Mouse (Mus musculus): Measurements from ENCODE around the gene Sptlc3. TPM values are rescaled to one million over a fixed set of nuclear protein-coding genes. Genes with fewer than 3 reads are reported as not detected.

Gene Sptlc3
- 0.29 and 0.39 TPM in 2 replicates for polyA plus RNA-seq (2015; fragmentation: Nextera tagmentation; extraction: Ambion mirVana)

DNA sequence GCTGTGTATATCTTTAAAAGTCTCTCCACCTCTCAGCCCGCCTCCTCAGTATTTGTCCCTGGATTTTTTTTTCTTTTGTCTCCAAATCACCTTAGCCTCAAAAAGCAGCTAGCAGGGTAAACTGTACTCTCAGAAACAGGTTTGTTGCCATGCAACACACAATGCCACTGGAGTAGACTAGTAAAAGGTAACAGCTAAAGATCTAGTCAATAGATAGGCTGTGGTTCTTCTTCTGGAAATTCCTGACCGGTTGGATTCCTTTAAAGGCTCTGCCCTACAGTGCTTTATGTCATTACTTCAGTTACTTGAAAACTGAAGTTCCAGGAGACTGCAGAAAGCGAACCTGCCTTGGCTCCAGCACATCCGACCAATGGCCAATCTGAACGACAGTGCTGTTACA lies at the start of gene Sptlc3:
Sptlc3 (plus strand) TSS at position 78 of the 400 bp plus-strand sequence.
- 60% methylated on average over 5 of the region's 5 CpGs for WGBS
- no peak within 1 kb of the TSS for H3K4me2 ChIP-seq (ENCODE audit: low read depth, low read length)
- no peaks in the 10 kb centered on the region for H3K36me3 ChIP-seq (ENCODE audit: control insufficient read depth, insufficient read depth)
- H3K27me3 ChIP-seq (ENCODE audit: control insufficient read depth, insufficient read depth, low read length), result no peaks in the 10 kb centered on the region
- ATAC-seq (replicated peaks; ENCODE audit: extremely low read depth, insufficient read depth, low FRiP score), result no peak
- no peak within 1 kb of the TSS for H3K27ac ChIP-seq (ENCODE audit: low read length)
- H3K9me3 ChIP-seq (replicated peaks; ENCODE audit: control insufficient read depth, low read length), result no peaks in the 10 kb centered on the region
- H3K4me3 ChIP-seq (ENCODE audit: low read length), result no peak within 1 kb of the TSS
- H3K9ac ChIP-seq (ENCODE audit: low read length), result no peak within 1 kb of the TSS
- H3K4me1 ChIP-seq (ENCODE audit: control insufficient read depth, insufficient read depth, low read length), result no peaks in the 10 kb centered on the region

DNA sequence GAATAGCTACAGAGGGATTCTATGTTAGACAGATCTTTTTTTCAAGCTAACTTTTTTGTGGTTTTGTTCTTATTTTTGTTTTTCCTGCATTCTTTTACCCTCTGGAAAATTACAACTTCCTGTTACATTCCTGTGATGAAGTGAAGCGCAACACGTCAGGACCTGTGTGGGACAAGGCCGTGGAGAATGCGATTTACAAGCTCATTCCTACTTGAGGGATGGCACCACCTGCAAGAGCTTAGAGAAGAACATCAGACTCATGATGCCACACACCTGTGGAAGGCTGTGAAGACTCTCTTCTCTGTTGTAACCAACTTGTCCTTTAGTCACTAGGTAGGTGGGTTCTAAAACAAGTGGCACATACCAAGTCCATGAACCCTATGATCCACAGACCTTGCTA lies 26.0 kb upstream of the Sptlc3 start:
- Histone ChIP-seq H3K27ac (ENCODE audit: low read length) (no peak overlapping the region), H3K4me2 (ENCODE audit: low read depth, low read length) (no peak overlapping the region), H3K4me3 (ENCODE audit: low read length) (no peak overlapping the region), H3K36me3 (ENCODE audit: control insufficient read depth, insufficient read depth) (no peaks in the 10 kb centered on the region), H3K9ac (ENCODE audit: low read length) (no peak overlapping the region), H3K4me1 (ENCODE audit: control insufficient read depth, insufficient read depth, low read length) (no peaks in the 10 kb centered on the region), H3K9me3 (replicated peaks; ENCODE audit: control insufficient read depth, low read length) (no peaks in the 10 kb centered on the region), H3K27me3 (ENCODE audit: control insufficient read depth, insufficient read depth, low read length) (no peaks in the 10 kb centered on the region)
- no peak for ATAC-seq (replicated peaks; ENCODE audit: extremely low read depth, insufficient read depth, low FRiP score)
- WGBS, result 78% methylated on average over 4 of the region's 4 CpGs

DNA sequence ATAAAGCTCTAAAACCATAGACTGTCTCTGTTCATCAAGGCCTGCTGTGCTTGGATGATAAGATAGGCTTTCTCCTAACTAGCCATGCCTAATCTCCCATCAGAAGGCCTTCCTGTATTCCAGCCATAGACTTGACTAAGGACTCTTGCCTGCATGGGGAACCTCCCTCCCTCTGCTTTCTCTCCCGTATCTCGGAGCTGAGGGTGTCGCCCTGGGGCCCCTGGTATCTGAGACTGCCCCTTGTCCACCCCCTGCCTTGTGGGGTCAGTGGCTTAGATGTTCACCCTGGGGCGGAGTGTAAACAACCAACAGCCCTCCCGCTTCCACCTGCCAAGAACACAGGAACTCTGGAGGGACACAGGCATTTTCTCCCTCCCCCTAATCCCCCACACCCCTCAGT lies 5.0 kb upstream of the Sptlc3 start:
- ATAC-seq (replicated peaks; ENCODE audit: extremely low read depth, insufficient read depth, low FRiP score), result no peak
- H3K36me3 ChIP-seq (ENCODE audit: control insufficient read depth, insufficient read depth), result no peaks in the 10 kb centered on the region
- H3K4me1 ChIP-seq (ENCODE audit: control insufficient read depth, insufficient read depth, low read length), result no peaks in the 10 kb centered on the region
- no peaks in the 10 kb centered on the region for H3K27me3 ChIP-seq (ENCODE audit: control insufficient read depth, insufficient read depth, low read length)
- H3K9ac ChIP-seq (ENCODE audit: low read length), result no peak overlapping the region
- H3K27ac ChIP-seq (ENCODE audit: low read length), result no peak overlapping the region
- no peaks in the 10 kb centered on the region for H3K9me3 ChIP-seq (replicated peaks; ENCODE audit: control insufficient read depth, low read length)
- WGBS, result 34% methylated on average over 5 of the region's 5 CpGs
- no peak overlapping the region for H3K4me2 ChIP-seq (ENCODE audit: low read depth, low read length)
- H3K4me3 ChIP-seq (ENCODE audit: low read length), result no peak overlapping the region

DNA sequence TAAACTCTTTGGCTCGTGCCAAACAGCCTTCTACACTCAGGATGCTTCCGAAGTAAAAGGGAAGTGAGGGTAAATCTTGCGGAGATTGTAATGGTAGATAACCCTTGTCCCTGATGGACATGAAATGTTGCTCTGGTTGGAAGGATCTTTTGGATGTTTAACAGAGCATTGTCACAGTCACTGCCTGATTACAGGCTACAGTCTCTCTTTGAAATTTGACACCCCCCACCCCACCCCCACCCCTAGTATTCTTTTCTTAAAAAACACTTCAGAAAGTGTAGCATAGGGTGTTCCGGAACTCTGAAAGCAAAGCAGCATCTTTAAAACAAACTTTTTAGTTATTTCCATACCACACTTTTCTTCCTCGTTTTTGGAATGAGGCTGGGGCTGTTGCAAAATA lies 916 bp downstream of the Sptlc3 start:
- Histone ChIP-seq H3K36me3 (ENCODE audit: control insufficient read depth, insufficient read depth) (no peaks in the 10 kb centered on the region), H3K9ac (ENCODE audit: low read length) (no peak overlapping the region), H3K9me3 (replicated peaks; ENCODE audit: control insufficient read depth, low read length) (no peaks in the 10 kb centered on the region), H3K27ac (ENCODE audit: low read length) (no peak overlapping the region), H3K4me1 (ENCODE audit: control insufficient read depth, insufficient read depth, low read length) (no peaks in the 10 kb centered on the region), H3K4me3 (ENCODE audit: low read length) (no peak overlapping the region), H3K4me2 (ENCODE audit: low read depth, low read length) (no peak overlapping the region), H3K27me3 (ENCODE audit: control insufficient read depth, insufficient read depth, low read length) (no peaks in the 10 kb centered on the region)
- no peak for ATAC-seq (replicated peaks; ENCODE audit: extremely low read depth, insufficient read depth, low FRiP score)
- WGBS, result 23% methylated on average over 5 of the region's 5 CpGs

DNA sequence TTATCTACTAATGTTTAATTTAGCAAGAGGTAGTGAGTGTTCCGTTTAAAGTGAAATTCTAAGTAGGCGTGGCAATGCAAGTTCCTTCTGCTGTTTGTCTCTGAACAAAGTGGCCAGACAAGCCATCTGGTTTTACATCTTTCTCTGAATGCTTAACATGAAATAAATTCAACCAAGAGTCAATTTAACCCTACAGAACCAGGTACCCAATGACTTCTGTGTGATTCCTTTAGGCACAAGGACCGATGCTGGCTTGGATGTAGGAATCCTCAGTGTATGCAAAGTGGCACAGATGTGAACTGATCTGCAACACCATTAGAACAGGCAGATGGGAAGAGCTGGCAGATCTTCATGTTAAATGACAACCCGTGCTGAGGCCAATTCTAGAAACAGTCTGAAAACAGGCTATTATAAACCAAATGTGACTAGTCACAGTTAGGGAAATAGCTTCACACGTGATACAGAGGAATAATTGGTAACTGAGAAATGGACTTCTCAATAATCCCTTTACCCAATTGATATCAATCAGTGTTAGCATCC lies 68.3 kb downstream of the Sptlc3 start:
- no peaks in the 10 kb centered on the region for H3K36me3 ChIP-seq (ENCODE audit: control insufficient read depth, insufficient read depth)
- WGBS, result 72% methylated on average over 5 of the region's 5 CpGs
- no peak overlapping the region for H3K9ac ChIP-seq (ENCODE audit: low read length)
- ATAC-seq (replicated peaks; ENCODE audit: extremely low read depth, insufficient read depth, low FRiP score), result no peak
- H3K27me3 ChIP-seq (ENCODE audit: control insufficient read depth, insufficient read depth, low read length), result no peaks in the 10 kb centered on the region
- H3K4me2 ChIP-seq (ENCODE audit: low read depth, low read length), result no peak overlapping the region
- no peak overlapping the region for H3K4me3 ChIP-seq (ENCODE audit: low read length)
- H3K9me3 ChIP-seq (replicated peaks; ENCODE audit: control insufficient read depth, low read length), result no peaks in the 10 kb centered on the region
- H3K4me1 ChIP-seq (ENCODE audit: control insufficient read depth, insufficient read depth, low read length), result no peaks in the 10 kb centered on the region
- no peak overlapping the region for H3K27ac ChIP-seq (ENCODE audit: low read length)

DNA sequence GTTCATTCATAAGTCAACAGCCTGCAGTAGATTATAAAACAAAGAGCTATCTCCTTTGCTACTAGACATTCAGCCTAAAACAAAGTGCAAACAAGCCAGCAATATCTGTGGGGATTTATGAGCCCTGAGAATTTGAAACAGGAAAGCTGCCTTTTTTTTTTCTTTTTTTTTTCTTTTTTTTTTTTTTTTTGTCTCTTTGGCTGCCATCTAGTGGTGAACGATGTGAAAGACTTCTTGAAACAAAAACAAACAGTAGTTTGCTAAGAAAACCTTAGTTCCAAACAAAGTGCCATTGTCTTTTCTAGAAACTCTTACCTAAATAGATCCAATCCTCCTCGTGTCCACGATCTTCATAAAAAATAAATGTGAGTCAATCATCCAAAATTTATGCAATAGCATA lies 85.6 kb downstream of the Sptlc3 start:
- no peak overlapping the region for H3K4me3 ChIP-seq (ENCODE audit: low read length)
- 6% methylated on average over 3 of the region's 3 CpGs for WGBS
- H3K9ac ChIP-seq (ENCODE audit: low read length), result no peak overlapping the region
- ATAC-seq (replicated peaks; ENCODE audit: extremely low read depth, insufficient read depth, low FRiP score), result no peak
- H3K36me3 ChIP-seq (ENCODE audit: control insufficient read depth, insufficient read depth), result no peaks in the 10 kb centered on the region
- H3K27me3 ChIP-seq (ENCODE audit: control insufficient read depth, insufficient read depth, low read length), result no peaks in the 10 kb centered on the region
- no peak overlapping the region for H3K27ac ChIP-seq (ENCODE audit: low read length)
- no peaks in the 10 kb centered on the region for H3K9me3 ChIP-seq (replicated peaks; ENCODE audit: control insufficient read depth, low read length)
- no peaks in the 10 kb centered on the region for H3K4me1 ChIP-seq (ENCODE audit: control insufficient read depth, insufficient read depth, low read length)
- H3K4me2 ChIP-seq (ENCODE audit: low read depth, low read length), result no peak overlapping the region

DNA sequence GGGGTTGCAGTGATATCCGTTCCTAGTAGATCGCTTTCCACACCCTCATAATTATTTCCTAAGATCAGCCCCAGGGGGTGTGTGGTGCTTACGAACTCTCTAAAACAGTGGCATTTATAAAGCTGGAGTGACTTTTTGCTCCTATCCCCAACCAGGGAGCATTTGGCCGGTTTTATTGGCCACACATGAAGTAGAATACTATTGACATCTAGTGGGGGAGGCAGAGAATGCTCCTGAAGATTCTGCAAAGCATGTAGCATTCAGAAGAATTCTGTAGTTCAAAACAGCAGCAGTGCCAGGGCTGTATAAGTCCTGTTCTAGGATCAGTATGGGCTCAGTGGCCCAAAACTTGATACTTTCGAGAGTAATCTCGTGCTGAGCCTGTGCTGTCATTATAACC lies 89.1 kb downstream of the Sptlc3 start:
- no peak overlapping the region for H3K27ac ChIP-seq (ENCODE audit: low read length)
- no peaks in the 10 kb centered on the region for H3K36me3 ChIP-seq (ENCODE audit: control insufficient read depth, insufficient read depth)
- H3K9ac ChIP-seq (ENCODE audit: low read length), result no peak overlapping the region
- H3K9me3 ChIP-seq (replicated peaks; ENCODE audit: control insufficient read depth, low read length), result no peaks in the 10 kb centered on the region
- no peaks in the 10 kb centered on the region for H3K27me3 ChIP-seq (ENCODE audit: control insufficient read depth, insufficient read depth, low read length)
- ATAC-seq (replicated peaks; ENCODE audit: extremely low read depth, insufficient read depth, low FRiP score), result no peak
- 41% methylated on average over 6 of the region's 6 CpGs for WGBS
- H3K4me2 ChIP-seq (ENCODE audit: low read depth, low read length), result no peak overlapping the region
- H3K4me3 ChIP-seq (ENCODE audit: low read length), result no peak overlapping the region
- no peaks in the 10 kb centered on the region for H3K4me1 ChIP-seq (ENCODE audit: control insufficient read depth, insufficient read depth, low read length)

DNA sequence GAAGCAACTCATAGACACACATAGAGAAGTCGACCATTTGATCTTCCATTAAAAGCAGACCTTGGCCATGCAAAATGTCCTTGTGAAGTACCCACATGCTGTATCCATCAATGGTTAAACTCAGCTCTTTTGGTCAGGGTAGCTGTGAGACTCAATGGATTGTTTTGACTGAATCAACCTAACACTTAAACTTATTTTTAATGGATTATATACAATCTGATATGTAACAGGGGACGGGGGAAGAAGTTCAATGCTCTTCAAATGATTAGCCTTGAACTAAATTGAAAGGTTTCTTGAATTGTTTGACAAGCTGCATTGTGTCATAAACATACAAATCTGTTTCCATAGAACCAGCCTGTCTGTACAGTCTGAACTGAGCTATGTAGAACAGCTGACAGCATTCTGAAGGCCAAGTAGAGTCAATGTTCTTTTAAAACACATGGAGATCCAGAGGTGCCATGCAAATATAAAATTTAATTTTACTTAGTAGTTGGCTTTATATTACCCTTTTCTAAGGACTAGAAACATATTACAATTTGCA lies 94.0 kb downstream of the Sptlc3 start:
- Histone ChIP-seq H3K9ac (ENCODE audit: low read length) (no peak overlapping the region), H3K4me2 (ENCODE audit: low read depth, low read length) (no peak overlapping the region), H3K27ac (ENCODE audit: low read length) (no peak overlapping the region), H3K4me1 (ENCODE audit: control insufficient read depth, insufficient read depth, low read length) (no peaks in the 10 kb centered on the region), H3K9me3 (replicated peaks; ENCODE audit: control insufficient read depth, low read length) (no peaks in the 10 kb centered on the region), H3K36me3 (ENCODE audit: control insufficient read depth, insufficient read depth) (no peaks in the 10 kb centered on the region), H3K27me3 (ENCODE audit: control insufficient read depth, insufficient read depth, low read length) (no peaks in the 10 kb centered on the region), H3K4me3 (ENCODE audit: low read length) (no peak overlapping the region)
- no peak for ATAC-seq (replicated peaks; ENCODE audit: extremely low read depth, insufficient read depth, low FRiP score)
- 69% methylated on average over 2 of the region's 2 CpGs for WGBS

DNA sequence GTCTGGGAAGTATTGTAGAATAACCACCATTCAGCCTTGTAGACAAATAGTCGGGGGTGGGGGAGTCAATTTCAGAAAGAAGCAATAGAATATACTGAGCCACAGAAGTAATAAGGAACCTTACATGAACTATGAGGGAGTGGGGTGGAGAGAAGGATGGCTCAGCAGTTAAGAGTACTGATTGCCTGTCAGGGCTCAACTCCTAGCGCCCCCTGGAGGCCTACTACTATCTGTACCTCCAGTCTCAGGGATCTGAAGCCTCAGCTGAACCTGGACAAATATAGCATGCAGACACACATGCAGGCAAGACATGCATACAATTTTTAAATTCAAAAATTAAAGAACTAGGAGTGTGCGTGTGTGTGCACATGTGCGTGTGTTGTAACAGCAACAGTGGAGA lies 96.2 kb downstream of the Sptlc3 start:
- Histone ChIP-seq H3K27me3 (ENCODE audit: control insufficient read depth, insufficient read depth, low read length) (no peaks in the 10 kb centered on the region), H3K27ac (ENCODE audit: low read length) (no peak overlapping the region), H3K4me1 (ENCODE audit: control insufficient read depth, insufficient read depth, low read length) (no peaks in the 10 kb centered on the region), H3K4me3 (ENCODE audit: low read length) (no peak overlapping the region), H3K9ac (ENCODE audit: low read length) (no peak overlapping the region), H3K36me3 (ENCODE audit: control insufficient read depth, insufficient read depth) (no peaks in the 10 kb centered on the region), H3K4me2 (ENCODE audit: low read depth, low read length) (no peak overlapping the region), H3K9me3 (replicated peaks; ENCODE audit: control insufficient read depth, low read length) (no peaks in the 10 kb centered on the region)
- 37% methylated on average over 4 of the region's 4 CpGs for WGBS
- ATAC-seq (replicated peaks; ENCODE audit: extremely low read depth, insufficient read depth, low FRiP score), result no peak

Measured in heart, embryonic 16.5 days (tissue).